Mouse (Mus musculus) cortical plate, adult 2 months (tissue): ENCODE data around the gene Hoxa9. TPM values are rescaled to one million over a fixed set of nuclear protein-coding genes. Genes with fewer than 3 reads are reported as not detected.

Source experiments
- H3K27ac ChIP-seq: fragments of 200-500 bp; 2 replicates; pipeline ENCODE4 v1.5.1; 2012; ENCODE audit warnings: low read length, control low read depth, inconsistent platforms; ENCODE audit not compliant: insufficient read depth
- H3K4me1 ChIP-seq: fragments of 200-500 bp; 2 replicates; pipeline ENCODE4 v1.6.1; 2011; ENCODE audit warnings: low read length; ENCODE audit not compliant: control insufficient read depth, insufficient read depth
- H3K4me3 ChIP-seq: fragments of 200-500 bp; 2 replicates; pipeline ENCODE4 v1.5.1; 2011; ENCODE audit warnings: mild to moderate bottlenecking, low read length, control low read depth; ENCODE audit not compliant: insufficient read depth
- CTCF ChIP-seq: fragments of 200-500 bp; IDR thresholded peaks from 2 replicates; pipeline ENCODE4 v1.5.1; 2011; ENCODE audit warnings: mild to moderate bottlenecking, control low read depth, low read length; ENCODE audit not compliant: insufficient read depth; ENCODE audit errors: extremely low read depth
- POLR2A ChIP-seq: fragments of 200-500 bp; IDR thresholded peaks from 2 replicates; pipeline ENCODE4 v1.6.1; 2011; ENCODE audit warnings: mild to moderate bottlenecking, low read length, control low read depth; ENCODE audit not compliant: insufficient read depth; ENCODE audit errors: extremely low read depth
- polyA plus RNA-seq: library from polyadenylated mRNA; depleted of rRNA; stranded (reverse); fragments of >200 nt; gene quantifications from 2 replicates; pipeline ENCODE4 v1.2.3, GENCODE M21; 2012

Hoxa9 gene
- polyA plus RNA-seq, 1 experiment: not detected

DNA sequence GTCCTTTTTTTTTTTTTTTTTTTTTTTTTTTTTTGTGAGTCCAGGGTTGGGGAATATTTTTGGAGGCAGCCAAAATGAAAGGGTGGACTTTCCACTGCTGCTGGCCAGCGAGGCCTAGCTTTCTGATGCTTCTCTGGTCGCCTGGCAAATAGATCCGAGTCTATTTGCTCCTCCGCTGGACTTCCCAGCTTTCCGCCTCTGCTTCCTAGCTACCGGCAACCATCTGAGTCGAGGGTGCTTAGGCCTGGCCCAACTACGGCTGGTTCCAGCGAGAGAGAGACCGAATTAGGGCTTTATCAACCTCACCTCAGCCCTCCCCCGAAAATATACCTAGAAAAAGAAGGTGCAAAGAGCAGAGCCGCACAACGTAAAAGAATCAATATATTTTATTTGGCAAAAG, 8.2 kb downstream of the Hoxa9 start:
- TF ChIP-seq CTCF: no peak
- TF ChIP-seq POLR2A: no peak
- Histone ChIP-seq H3K27ac (no peak overlapping the region), H3K4me1 (no peaks in the 10 kb centered on the region), H3K4me3 (no peak overlapping the region)

DNA sequence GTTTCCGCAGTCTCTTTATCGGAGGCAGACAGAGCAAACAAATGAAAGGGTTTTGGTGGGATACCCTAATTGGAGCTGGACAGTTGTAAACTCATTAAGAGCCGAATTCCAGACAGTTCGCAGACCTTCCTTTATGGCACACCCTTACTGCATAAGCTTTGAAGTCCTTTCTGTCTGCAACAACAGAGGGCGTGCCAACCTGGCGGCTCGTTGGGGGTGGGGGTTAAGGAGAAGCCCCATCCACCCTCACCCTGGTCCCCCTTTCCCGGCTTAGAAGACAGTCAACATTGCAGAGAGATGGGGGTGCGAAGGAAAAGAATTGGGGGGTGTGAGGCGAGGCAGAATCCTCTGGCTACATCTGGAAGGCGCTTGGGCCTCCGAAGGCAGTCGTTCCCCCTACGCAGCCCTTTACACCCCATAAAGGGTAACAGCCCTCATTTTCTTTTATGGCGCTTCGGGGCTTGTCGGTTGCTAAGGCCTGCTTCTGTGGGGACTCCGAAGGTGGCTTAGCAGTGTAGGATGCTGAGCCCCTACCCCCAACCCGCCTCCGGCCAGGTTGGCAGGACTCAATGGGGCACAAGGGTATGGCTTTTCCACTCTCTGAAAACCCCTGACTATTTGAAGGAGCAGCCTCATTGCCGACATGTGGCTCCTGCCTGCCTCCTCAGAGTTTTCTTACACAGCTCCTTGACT, 8.8 kb downstream of the Hoxa9 start:
- Histone ChIP-seq H3K4me1 (no peaks in the 10 kb centered on the region), H3K4me3 (no peak overlapping the region; the same call in 1 of the 2 replicates), H3K27ac (no peak overlapping the region)
- TF ChIP-seq CTCF: no peak
- no peak for TF ChIP-seq POLR2A

DNA sequence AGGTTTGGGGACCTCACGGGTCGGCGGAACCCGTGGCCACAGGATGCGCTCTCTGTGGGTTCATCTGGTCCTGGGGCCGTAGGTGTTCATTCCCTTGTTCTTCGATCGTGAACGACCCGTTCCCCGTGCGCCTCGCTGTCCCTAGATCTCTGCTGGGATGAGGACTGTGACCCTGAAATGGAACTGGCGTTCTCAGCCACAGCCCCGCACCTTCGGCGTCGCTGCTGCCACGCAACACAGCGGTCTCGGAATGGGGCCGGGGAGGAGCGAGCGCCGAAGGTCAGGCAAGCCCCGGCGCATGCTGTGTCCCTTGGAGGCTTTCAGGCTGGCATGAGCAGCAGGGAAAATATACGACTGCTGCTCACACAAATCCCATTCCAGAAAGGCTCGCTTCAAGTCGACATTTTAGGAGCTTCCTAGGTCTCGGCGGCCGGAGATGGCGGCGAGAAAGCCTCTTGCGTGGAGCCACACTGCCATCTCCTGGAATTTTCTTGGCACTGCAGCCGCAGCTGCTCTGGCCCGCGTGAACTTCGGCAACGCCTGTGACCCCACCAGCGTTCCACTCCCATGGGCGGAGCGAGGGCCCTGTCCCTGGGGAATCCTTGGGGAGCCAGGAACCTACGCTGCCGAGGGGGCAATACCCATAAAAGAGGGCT, 9.4 kb downstream of the Hoxa9 start, which contains the start of gene Hoxa7:
Hoxa7 (minus strand) TSS at position 518 of the 656 bp plus-strand sequence.
- H3K27ac ChIP-seq: no peak within 1 kb of the TSS
- TF ChIP-seq CTCF (peak; percentile 77), POLR2A (no peak)
- H3K4me1 ChIP-seq: no peaks in the 10 kb centered on the region
- peak within 1 kb of the TSS; percentile 39 for H3K4me3 ChIP-seq

DNA sequence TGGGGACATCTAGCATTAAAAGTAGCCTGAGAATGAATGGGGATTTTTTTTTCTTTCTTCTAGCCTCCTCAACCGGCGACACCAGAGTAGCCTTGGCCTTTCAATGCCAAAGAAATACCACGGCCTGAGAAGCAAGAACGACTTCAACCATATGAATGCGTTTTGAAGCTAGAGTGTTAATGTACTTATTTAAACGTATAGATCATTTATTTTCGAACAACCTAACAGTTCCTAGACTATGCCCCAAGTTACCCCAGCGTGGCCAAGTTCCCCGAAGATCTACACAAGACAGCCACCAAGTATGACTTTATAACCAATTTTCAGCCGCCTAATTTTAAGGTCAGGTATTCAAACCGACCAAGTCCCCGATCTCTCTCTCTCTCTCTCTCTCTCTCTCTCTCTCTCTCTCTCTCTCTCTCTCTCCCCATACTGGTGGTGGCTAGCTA, 10.0 kb downstream of the Hoxa9 start:
- TF ChIP-seq CTCF (no peak), POLR2A (no peak)
- H3K27ac ChIP-seq: no peak overlapping the region
- H3K4me3 ChIP-seq: peak overlapping the region; percentile 39; the same call in 1 of the 2 replicates
- H3K4me1 ChIP-seq: no peaks in the 10 kb centered on the region

DNA sequence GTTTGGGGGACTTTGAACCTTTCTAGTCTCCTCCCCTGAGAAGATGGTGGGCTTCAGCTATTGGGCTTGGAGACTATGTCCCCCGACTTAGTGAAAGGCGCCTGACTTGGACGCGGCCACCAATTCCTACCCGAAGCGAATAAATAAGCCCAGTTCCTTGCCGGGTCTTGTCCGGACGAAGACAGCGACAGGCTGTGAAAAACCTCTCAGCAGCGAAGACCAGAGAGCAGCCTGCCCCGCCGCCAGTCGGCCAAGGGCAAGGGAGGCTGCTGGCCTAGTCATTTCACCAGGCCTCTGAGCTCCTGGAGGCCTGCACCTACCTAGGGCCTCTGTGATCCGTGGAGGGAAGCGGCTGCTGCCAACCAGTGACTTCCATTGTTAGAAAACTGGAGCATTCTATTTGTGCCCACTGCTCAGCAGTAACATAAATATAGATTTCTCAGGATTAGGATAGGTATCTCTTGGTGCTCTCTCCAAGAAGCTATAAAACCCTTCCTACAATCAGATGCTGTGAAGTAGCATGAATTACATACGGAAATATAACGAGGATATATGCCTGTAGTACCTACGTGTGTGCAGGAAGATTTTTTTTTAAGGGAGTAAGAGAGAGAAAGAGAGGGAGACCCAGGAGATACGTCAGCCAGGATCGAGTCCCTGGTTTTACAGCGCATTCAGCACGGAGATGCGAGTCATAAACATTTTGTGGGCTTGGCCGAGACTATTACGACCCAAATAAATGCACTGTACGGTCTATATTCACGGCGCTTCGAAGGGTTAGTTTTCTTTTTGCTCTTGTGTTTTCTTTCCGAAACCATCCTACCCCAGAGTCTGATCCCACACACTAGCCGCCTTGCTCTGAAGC, 10.7 kb downstream of the Hoxa9 start:
- no peak overlapping the region for H3K27ac ChIP-seq
- TF ChIP-seq CTCF: no peak
- TF ChIP-seq POLR2A: no peak
- H3K4me3 ChIP-seq: no peak overlapping the region
- no peaks in the 10 kb centered on the region for H3K4me1 ChIP-seq

DNA sequence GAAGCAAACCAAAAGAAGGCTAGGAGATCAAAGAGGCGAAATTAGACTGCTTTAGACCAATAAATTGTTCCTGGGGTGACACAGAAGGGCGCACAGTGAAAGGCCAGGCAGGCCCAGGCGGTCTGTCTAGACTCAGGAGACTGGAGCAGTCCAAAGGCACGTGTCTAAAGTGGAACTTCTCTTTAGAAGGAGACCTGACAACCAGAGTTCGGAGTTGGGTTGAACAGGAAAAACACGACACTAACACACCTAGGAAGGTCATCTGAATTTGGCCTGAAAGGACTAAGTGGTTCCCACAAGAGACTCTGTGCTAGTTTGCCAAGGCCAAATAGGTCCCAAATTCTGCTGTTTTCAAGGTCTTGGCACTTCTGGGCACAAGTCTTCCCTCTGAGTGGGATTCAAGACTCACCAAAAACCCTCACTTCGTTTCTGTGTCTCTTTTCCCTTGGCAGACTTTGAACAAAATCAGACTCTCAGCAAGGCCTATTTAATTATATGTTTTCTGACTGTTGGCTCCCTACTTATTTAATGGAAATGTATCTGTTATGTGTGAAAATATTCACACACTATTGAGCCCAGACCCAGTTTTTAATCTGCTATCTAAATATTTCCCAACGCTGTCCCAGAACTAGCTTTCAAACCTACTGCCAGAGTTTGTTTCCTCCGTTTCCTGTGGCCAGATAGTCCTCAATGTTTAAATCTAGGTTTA, 11.5 kb downstream of the Hoxa9 start:
- no peak for TF ChIP-seq POLR2A
- TF ChIP-seq CTCF: no peak
- no peak overlapping the region for H3K4me3 ChIP-seq
- no peaks in the 10 kb centered on the region for H3K4me1 ChIP-seq
- no peak overlapping the region for H3K27ac ChIP-seq

DNA sequence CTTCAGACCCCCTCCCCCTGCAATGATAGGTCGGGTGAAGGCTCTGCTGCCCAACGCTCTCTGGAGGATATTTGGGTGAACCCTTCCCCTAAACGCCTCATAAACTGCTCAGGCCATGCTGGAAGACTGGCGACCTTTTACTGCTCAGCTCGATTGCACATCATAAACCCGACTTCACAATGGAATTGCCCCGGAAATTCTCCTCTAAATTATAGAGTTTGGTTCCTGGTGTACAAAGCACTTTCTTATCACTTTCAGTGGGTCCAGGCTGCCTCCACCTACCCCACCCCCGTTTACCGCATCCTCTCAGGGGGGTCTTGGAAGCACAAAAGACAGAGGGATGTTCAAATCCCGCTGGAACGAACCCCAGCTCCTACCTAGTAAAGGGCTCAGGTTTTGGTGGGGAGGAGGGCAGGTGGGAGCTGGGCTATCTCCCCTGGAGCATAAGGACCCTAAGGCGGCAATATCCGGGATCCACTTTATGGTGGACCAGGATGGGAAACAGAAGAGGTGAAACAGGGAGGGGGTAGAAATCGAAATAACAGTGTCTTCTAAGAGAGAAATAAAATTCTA, 12.2 kb downstream of the Hoxa9 start:
- no peak for TF ChIP-seq CTCF
- no peak for TF ChIP-seq POLR2A
- Histone ChIP-seq H3K4me3 (no peak overlapping the region), H3K27ac (no peak overlapping the region), H3K4me1 (no peaks in the 10 kb centered on the region)

DNA sequence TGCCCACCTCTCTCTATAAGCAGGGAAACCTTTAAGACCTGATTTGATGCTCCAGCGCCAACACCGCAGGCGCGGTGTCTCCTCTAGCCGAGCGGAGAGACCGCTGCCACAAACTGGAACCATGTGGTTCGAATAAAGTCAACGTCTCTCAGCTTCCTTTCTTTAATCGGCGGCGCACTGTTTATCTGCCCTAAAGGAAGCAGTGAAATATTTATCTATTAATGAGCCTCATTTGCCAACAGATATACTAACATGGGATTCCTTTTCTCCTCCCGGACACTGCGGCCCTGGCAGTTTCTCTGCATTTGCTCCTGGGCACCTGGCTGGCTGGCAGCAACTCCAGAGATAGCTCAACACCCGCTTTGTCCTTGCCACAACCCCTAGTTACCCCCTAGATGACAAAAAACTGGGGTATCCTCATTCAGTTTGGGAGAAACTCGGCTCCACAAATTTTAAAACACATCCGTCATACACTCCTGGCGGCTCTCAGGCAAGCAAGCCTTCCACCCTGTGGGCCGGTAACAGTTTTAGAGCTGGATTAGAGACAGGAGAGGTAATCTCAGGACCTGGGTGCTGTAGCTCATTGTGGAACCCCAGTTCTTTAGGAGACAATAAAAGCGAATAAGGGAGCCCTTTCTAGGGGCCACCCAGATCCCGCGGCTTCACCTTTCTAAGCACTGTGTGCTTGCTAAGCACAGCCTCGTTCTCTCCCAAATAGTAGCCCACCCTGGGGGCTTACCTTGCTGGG, 12.8 kb downstream of the Hoxa9 start:
- no peak for TF ChIP-seq CTCF
- no peak for TF ChIP-seq POLR2A
- Histone ChIP-seq H3K27ac (no peak overlapping the region), H3K4me1 (no peaks in the 10 kb centered on the region), H3K4me3 (no peak overlapping the region)

DNA sequence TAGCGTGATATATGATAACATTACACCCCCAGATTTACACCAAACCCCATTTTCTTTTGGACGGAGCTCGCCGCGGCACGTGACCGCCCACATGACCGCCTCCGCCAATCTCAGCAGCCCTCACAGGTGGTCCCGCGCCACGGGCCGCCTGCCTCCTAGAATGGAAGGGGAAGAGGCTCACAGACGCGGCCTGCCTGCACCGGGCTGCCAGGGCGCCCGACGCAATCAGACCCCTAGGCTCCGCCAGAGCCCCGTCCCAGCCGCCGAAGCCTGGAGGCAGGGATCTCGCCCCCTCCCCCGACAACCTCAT, 13.5 kb downstream of the Hoxa9 start:
- H3K4me1 ChIP-seq: no peaks in the 10 kb centered on the region
- TF ChIP-seq CTCF (no peak), POLR2A (no peak)
- H3K27ac ChIP-seq: no peak overlapping the region
- no peak overlapping the region for H3K4me3 ChIP-seq
